Mouse (Mus musculus) adrenal gland, postnatal 36 days (tissue): ENCODE data around the gene Trpm7. TPM values are rescaled to one million over a fixed set of nuclear protein-coding genes. Genes with fewer than 3 reads are reported as not detected.

Experiments
- microRNA-seq: library from miRNA; unstranded; fragments of <30 nt; microRNA quantifications from one replicate; pipeline ENCODE4 v1.2.0, GENCODE M21; 2021
- total RNA-seq, 2 experiments: library from RNA; stranded (reverse); gene quantifications; 2 replicates each; pipeline ENCODE4 v1.2.3; 2021

Gene Trpm7
- total RNA-seq, 2 experiments from 2014 or later: 42.1 to 43.6 TPM

Small RNA genes within 50 kb of the gene (microRNA-seq; reads per million reads assigned to microRNA genes)
- gene Mir3473g: 1.2 reads per million

Other genes with a start within 250 kb of the Trpm7 start
- gene Gabpb1, start 199.9 kb downstream of the Trpm7 start, total RNA-seq: 10 to 100 TPM; 15.3 to 19.5 TPM
- 10 to 100 TPM; 66.9 to 76.5 TPM for gene Usp8, start 168.9 kb downstream of the Trpm7 start, total RNA-seq
- not detected for gene Usp50, start 92.8 kb downstream of the Trpm7 start, total RNA-seq
- gene Sppl2a, start 57.0 kb upstream of the Trpm7 start, total RNA-seq: 10 to 100 TPM; 91.4 to 95.3 TPM
- gene Ap4e1, start 132.5 kb upstream of the Trpm7 start, total RNA-seq: 10 to 100 TPM; 11.1 to 11.6 TPM
- gene Blvra, start 194.4 kb upstream of the Trpm7 start, total RNA-seq: 10 to 100 TPM; 24.3 to 33.8 TPM